ENCODE assay signal across 8 mouse cellular contexts in genomic region chr15:59713965-59714739, GRCm38 (mm10).
DNase-seq lines count a peak whose midpoint lies in the region; ATAC-seq and TF ChIP-seq lines count a peak whose summit lies in the region.

No protein-coding gene starts in this region.

- no peaks in the 10 kb centered on the region for H3K27me3 ChIP-seq in thymus, adult 2 months (ENCODE audit: control insufficient read depth, insufficient read depth, low read length)
- H3K27me3 ChIP-seq in forebrain, embryonic 16.5 days (replicated peaks; ENCODE audit: control insufficient read depth, insufficient read depth, low read length) = no peaks in the 10 kb centered on the region

- peaks cover 34% of the 10 kb centered on the region for H3K4me1 ChIP-seq in thymus, adult 2 months (replicated peaks; ENCODE audit: control insufficient read depth, insufficient read depth, low read length)
- H3K4me1 ChIP-seq in forebrain, embryonic 16.5 days (replicated peaks; ENCODE audit: control insufficient read depth, insufficient read depth, low read length) = no peaks in the 10 kb centered on the region

- TF ChIP-seq POLR2A in thymus, adult 2 months (IDR thresholded peaks at IDR 0.05; ENCODE audit: control insufficient read depth, extremely low read depth, insufficient read depth, low read length, poor library complexity) = no peak

- no peaks in the 10 kb centered on the region for H3K36me3 ChIP-seq in thymus, adult 2 months (ENCODE audit: control insufficient read depth, insufficient read depth, low read length)
- no peaks in the 10 kb centered on the region for H3K36me3 ChIP-seq in forebrain, embryonic 16.5 days (ENCODE audit: control insufficient read depth, insufficient read depth)

- no peaks in the 10 kb centered on the region for H3K9me3 ChIP-seq in forebrain, embryonic 16.5 days (ENCODE audit: control insufficient read depth, low read length)

- H3K9ac ChIP-seq in forebrain, embryonic 16.5 days (replicated peaks; ENCODE audit: low read depth, low read length) = no peak overlapping the region

- peak; percentile 18 for DNase-seq in thymus, adult 2 months
- DNase-seq in thymus, adult 18-20 months = no peak
- peak; percentile 29 for DNase-seq in induced T-regulatory cell, adult 2 months (ENCODE audit: low read depth)
- peak; percentile 61 to 71 for DNase-seq in kidney, postnatal 25 days
- DNase-seq in thymus, postnatal 4 days = peak; percentile 35
- DNase-seq in adrenal gland, adult 18-20 months (ENCODE audit: low spot score in 2 of 2) = no peak
- no peak for DNase-seq in left cerebral cortex, adult 11 months (ENCODE audit: low spot score)

- 28% methylated on average over 8 of the region's 8 CpGs for WGBS in thymus, adult 2 months
- 79% methylated on average over 8 of the region's 8 CpGs for WGBS in forebrain, embryonic 16.5 days

- H3K27ac ChIP-seq in thymus, adult 2 months (ENCODE audit: control insufficient read depth, insufficient read depth, low read length) = peak overlapping the region; percentile 68
- no peak overlapping the region for H3K27ac ChIP-seq in forebrain, embryonic 16.5 days (ENCODE audit: low read length)

- no peak for ATAC-seq in forebrain, embryonic 16.5 days

- no peak overlapping the region for H3K4me3 ChIP-seq in thymus, adult 2 months (ENCODE audit: control insufficient read depth, insufficient read depth, low read length)
- H3K4me3 ChIP-seq in forebrain, embryonic 16.5 days (replicated peaks; ENCODE audit: low read length) = no peak overlapping the region

- no peak overlapping the region for H3K4me2 ChIP-seq in forebrain, embryonic 16.5 days (ENCODE audit: low read length)

- TF ChIP-seq CTCF in thymus, adult 2 months (IDR thresholded peaks at IDR 0.05; ENCODE audit: borderline replicate concordance, control insufficient read depth, extremely low read depth, insufficient read depth, low read length, poor library complexity) = no peak

Comparison
In these comparisons a context has a peak if more than half of its experiments do, and no peak if none do; other contexts are left out.
1. DNase-seq: peak in thymus, adult 2 months (single experiment), induced T-regulatory cell, adult 2 months (single experiment), kidney, postnatal 25 days (2 of 2) and thymus, postnatal 4 days (single experiment); none in thymus, adult 18-20 months (0 of 2), adrenal gland, adult 18-20 months (0 of 2) and left cerebral cortex, adult 11 months (single experiment).